Mouse (Mus musculus): ENCODE measurements around the gene Ccng1. TPM values are rescaled to one million over a fixed set of nuclear protein-coding genes. Genes with fewer than 3 reads are reported as not detected.

The Ccng1 gene
- polyA plus RNA-seq, 1 experiment, result 6.1 TPM

- 47% methylated on average over 12 of the region's 12 CpGs for WGBS
- H3K4me3 ChIP-seq (ENCODE audit: low read depth, low read length), result no peak overlapping the region
- no peak overlapping the region for H3K27ac ChIP-seq (ENCODE audit: insufficient read depth, low read depth, low read length)
- H3K4me1 ChIP-seq (ENCODE audit: control insufficient read depth, insufficient read depth, insufficient read length, low read length), result no peaks in the 10 kb centered on the region
- no peaks in the 10 kb centered on the region; the same call in 1 of the 2 replicates for H3K27me3 ChIP-seq (ENCODE audit: control insufficient read depth, insufficient read depth, low read length)
- no peaks in the 10 kb centered on the region for H3K36me3 ChIP-seq (ENCODE audit: control insufficient read depth, insufficient read depth, low read length)
- TF ChIP-seq CTCF (IDR thresholded peaks at IDR 0.05; ENCODE audit: extremely low read depth, insufficient read length, insufficient replicate concordance, low read depth, low read length), result no peak
- TF ChIP-seq POLR2A (IDR thresholded peaks at IDR 0.05; ENCODE audit: low read depth, low read length), result no peak
Measured at GRCm38 (mm10) chr11:40775315-40776269, 20.5 kb upstream of the Ccng1 start.

- H3K27me3 ChIP-seq (ENCODE audit: control insufficient read depth, insufficient read depth, low read length), result no peaks in the 10 kb centered on the region
- H3K36me3 ChIP-seq (ENCODE audit: control insufficient read depth, insufficient read depth, low read length), result no peaks in the 10 kb centered on the region
- no peaks in the 10 kb centered on the region for H3K4me1 ChIP-seq (ENCODE audit: control insufficient read depth, insufficient read depth, insufficient read length, low read length)
- no peak overlapping the region for H3K27ac ChIP-seq (ENCODE audit: insufficient read depth, low read depth, low read length)
- no peak overlapping the region for H3K4me3 ChIP-seq (ENCODE audit: low read depth, low read length)
- TF ChIP-seq CTCF (IDR thresholded peaks at IDR 0.05; ENCODE audit: extremely low read depth, insufficient read length, insufficient replicate concordance, low read depth, low read length), result no peak
- TF ChIP-seq POLR2A (IDR thresholded peaks at IDR 0.05; ENCODE audit: low read depth, low read length), result no peak
- WGBS, result 69% methylated on average over 4 of the region's 4 CpGs
Measured at GRCm38 (mm10) chr11:40764690-40765089, 9.6 kb upstream of the Ccng1 start.

- TF ChIP-seq CTCF (IDR thresholded peaks at IDR 0.05; ENCODE audit: extremely low read depth, insufficient read length, insufficient replicate concordance, low read depth, low read length) (peak; percentile 30; the same call in 1 of the 2 replicates), POLR2A (IDR thresholded peaks at IDR 0.05; ENCODE audit: low read depth, low read length) (no peak)
- Histone ChIP-seq H3K4me1 (ENCODE audit: control insufficient read depth, insufficient read depth, insufficient read length, low read length) (no peaks in the 10 kb centered on the region), H3K27ac (ENCODE audit: insufficient read depth, low read depth, low read length) (no peak overlapping the region), H3K4me3 (ENCODE audit: low read depth, low read length) (no peak overlapping the region), H3K27me3 (ENCODE audit: control insufficient read depth, insufficient read depth, low read length) (no peaks in the 10 kb centered on the region), H3K36me3 (ENCODE audit: control insufficient read depth, insufficient read depth, low read length) (no peaks in the 10 kb centered on the region)
- 16% methylated on average over 2 of the region's 2 CpGs for WGBS
Measured at GRCm38 (mm10) chr11:40763395-40763794, 8.3 kb upstream of the Ccng1 start.

GRCm38 (mm10) chr11:40759896-40760295 lies 4.8 kb upstream of the Ccng1 start:
- 68% methylated on average over 8 of the region's 8 CpGs for WGBS
- Histone ChIP-seq H3K36me3 (ENCODE audit: control insufficient read depth, insufficient read depth, low read length) (no peaks in the 10 kb centered on the region), H3K4me1 (ENCODE audit: control insufficient read depth, insufficient read depth, insufficient read length, low read length) (no peaks in the 10 kb centered on the region), H3K27me3 (ENCODE audit: control insufficient read depth, insufficient read depth, low read length) (no peaks in the 10 kb centered on the region), H3K4me3 (ENCODE audit: low read depth, low read length) (no peak overlapping the region), H3K27ac (ENCODE audit: insufficient read depth, low read depth, low read length) (no peak overlapping the region)
- TF ChIP-seq POLR2A (IDR thresholded peaks at IDR 0.05; ENCODE audit: low read depth, low read length), result no peak
- TF ChIP-seq CTCF (IDR thresholded peaks at IDR 0.05; ENCODE audit: extremely low read depth, insufficient read length, insufficient replicate concordance, low read depth, low read length), result no peak

- Histone ChIP-seq H3K27ac (ENCODE audit: insufficient read depth, low read depth, low read length) (no peak overlapping the region), H3K36me3 (ENCODE audit: control insufficient read depth, insufficient read depth, low read length) (peaks cover 8% of the 10 kb centered on the region), H3K27me3 (ENCODE audit: control insufficient read depth, insufficient read depth, low read length) (no peaks in the 10 kb centered on the region), H3K4me3 (ENCODE audit: low read depth, low read length) (no peak overlapping the region), H3K4me1 (ENCODE audit: control insufficient read depth, insufficient read depth, insufficient read length, low read length) (peaks cover 3% of the 10 kb centered on the region; the same call in 1 of the 2 replicates)
- TF ChIP-seq CTCF (IDR thresholded peaks at IDR 0.05; ENCODE audit: extremely low read depth, insufficient read length, insufficient replicate concordance, low read depth, low read length) (no peak), POLR2A (IDR thresholded peaks at IDR 0.05; ENCODE audit: low read depth, low read length) (no peak)
- 94% methylated on average over 8 of the region's 8 CpGs for WGBS
Measured at GRCm38 (mm10) chr11:40755968-40756367, 857 bp upstream of the Ccng1 start.

GRCm38 (mm10) chr11:40754664-40755107 lies 425 bp downstream of the Ccng1 start:
- Histone ChIP-seq H3K36me3 (ENCODE audit: control insufficient read depth, insufficient read depth, low read length) (peaks cover 12% of the 10 kb centered on the region), H3K4me1 (ENCODE audit: control insufficient read depth, insufficient read depth, insufficient read length, low read length) (peaks cover 3% of the 10 kb centered on the region; the same call in 1 of the 2 replicates), H3K27me3 (ENCODE audit: control insufficient read depth, insufficient read depth, low read length) (no peaks in the 10 kb centered on the region), H3K27ac (ENCODE audit: insufficient read depth, low read depth, low read length) (0 out of 2 replicates have a peak overlapping the region, but pooled peaks have one; percentile 17), H3K4me3 (ENCODE audit: low read depth, low read length) (peak overlapping the region; percentile 83)
- whole genome bisulfite sequencing, result under 1% methylated on average over 19 of the region's 19 CpGs
- TF ChIP-seq POLR2A (IDR thresholded peaks at IDR 0.05; ENCODE audit: low read depth, low read length), result no peak
- no peak for TF ChIP-seq CTCF (IDR thresholded peaks at IDR 0.05; ENCODE audit: extremely low read depth, insufficient read length, insufficient replicate concordance, low read depth, low read length)

- Histone ChIP-seq H3K27me3 (ENCODE audit: control insufficient read depth, insufficient read depth, low read length) (no peaks in the 10 kb centered on the region), H3K27ac (ENCODE audit: insufficient read depth, low read depth, low read length) (no peak overlapping the region), H3K4me3 (ENCODE audit: low read depth, low read length) (no peak overlapping the region), H3K4me1 (ENCODE audit: control insufficient read depth, insufficient read depth, insufficient read length, low read length) (peaks cover 3% of the 10 kb centered on the region; the same call in 1 of the 2 replicates), H3K36me3 (ENCODE audit: control insufficient read depth, insufficient read depth, low read length) (peaks cover 15% of the 10 kb centered on the region)
- 72% methylated on average over 6 of the region's 6 CpGs for WGBS
- TF ChIP-seq CTCF (IDR thresholded peaks at IDR 0.05; ENCODE audit: extremely low read depth, insufficient read length, insufficient replicate concordance, low read depth, low read length) (no peak), POLR2A (IDR thresholded peaks at IDR 0.05; ENCODE audit: low read depth, low read length) (no peak)
Measured at GRCm38 (mm10) chr11:40753836-40754235, 1.3 kb downstream of the Ccng1 start.

All from small intestine, adult 2 months (tissue).